Mouse (Mus musculus) left cerebral cortex, adult 18-20 months (tissue): ENCODE data around the gene Olfr816. TPM values are rescaled to one million over a fixed set of nuclear protein-coding genes. Genes with fewer than 3 reads are reported as not detected.
"Not testable (repeated sequence)": the region's sequence is repeated elsewhere in the genome, so short reads cannot be mapped to it uniquely, and the experiment has no call there.

Experiments
- DNase-seq, 2 experiments: peaks; one replicate each; pipeline ENCODE4 v3.0.0; 2021 to 2022; ENCODE audit warnings: low spot score in 2 of 2, mixed read lengths in 1 of 2
- long read RNA-seq, 2 experiments: library from polyadenylated mRNA; stranded (forward); transcript quantifications; one replicate each; pipeline ENCODE4 v2.0.0; 2021
- total RNA-seq, 2 experiments: library from RNA; stranded (reverse); gene quantifications; 2 replicates each; pipeline ENCODE4 v1.2.3; 2021

The Olfr816 gene
- not detected for total RNA-seq
- long read RNA-seq, experiment 1, result 0 reads
- long read RNA-seq, experiment 2, result 0 reads

DNA sequence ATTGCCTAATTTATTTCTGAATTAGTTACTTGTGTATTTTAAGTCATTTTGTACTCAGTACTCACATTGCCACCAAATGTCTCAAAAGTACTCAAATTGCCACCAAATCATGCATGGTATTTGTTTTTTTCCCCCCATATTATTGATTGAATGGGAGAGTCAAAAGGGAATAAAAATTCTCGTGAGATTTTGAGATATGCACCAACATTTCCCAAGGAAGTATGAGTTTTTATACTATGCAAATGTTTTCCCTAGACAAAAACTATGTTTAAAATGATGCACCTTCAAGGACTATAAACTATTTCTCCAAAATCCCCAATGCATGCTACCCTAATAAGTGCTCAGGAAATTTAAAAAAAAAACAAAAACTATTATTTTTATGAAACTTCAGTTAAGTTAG is at the start of gene Olfr816:
TSS of gene Olfr816 (minus strand) at position 101 of the 400 bp plus-strand sequence.
- no peak for DNase-seq

DNA sequence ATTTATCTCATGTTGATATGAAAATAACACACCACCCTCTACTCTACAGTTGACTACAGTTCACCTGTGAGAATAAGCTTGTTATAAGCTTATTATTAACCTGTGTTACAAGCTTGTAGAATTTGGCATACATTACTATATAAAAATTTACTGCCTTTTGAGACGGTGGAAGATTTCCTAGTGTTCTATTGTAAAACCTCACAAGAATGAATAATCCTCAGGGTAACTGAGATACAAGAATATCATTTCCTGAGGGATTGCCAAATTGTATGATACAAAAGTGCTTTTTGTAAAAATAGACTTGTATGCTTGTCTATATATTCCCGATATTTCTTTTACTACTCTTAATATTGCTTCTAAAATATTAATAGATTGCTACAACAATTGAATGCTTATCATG is 33.6 kb upstream of the Olfr816 start, which contains the start of gene Olfr818:
TSS of gene Olfr818 (minus strand) at position 101 of the 400 bp plus-strand sequence.
- DNase-seq, result no peak

DNA sequence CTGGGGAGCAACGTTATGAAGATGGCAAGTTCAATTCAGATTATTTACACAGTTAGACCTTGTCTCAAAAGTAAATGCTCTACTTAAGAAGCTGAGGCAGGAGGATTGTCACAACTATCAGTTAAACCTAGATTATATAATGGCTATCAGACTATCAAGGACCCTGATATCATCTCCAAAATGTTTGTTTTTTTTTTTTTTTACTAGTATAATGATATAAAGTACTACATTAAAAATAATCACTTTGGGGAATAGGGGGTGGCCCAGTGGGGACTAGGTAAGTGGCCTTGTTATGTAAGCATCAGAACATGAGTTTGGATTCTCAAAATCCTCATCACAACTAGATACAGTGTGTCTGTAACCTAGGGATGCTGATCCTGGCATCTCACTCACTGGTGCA is 9.6 kb downstream of the Olfr816 start, which contains the start of gene Olfr815:
TSS of gene Olfr815 (minus strand) at position 101 of the 400 bp plus-strand sequence.
- not testable (repeated sequence) for DNase-seq

DNA sequence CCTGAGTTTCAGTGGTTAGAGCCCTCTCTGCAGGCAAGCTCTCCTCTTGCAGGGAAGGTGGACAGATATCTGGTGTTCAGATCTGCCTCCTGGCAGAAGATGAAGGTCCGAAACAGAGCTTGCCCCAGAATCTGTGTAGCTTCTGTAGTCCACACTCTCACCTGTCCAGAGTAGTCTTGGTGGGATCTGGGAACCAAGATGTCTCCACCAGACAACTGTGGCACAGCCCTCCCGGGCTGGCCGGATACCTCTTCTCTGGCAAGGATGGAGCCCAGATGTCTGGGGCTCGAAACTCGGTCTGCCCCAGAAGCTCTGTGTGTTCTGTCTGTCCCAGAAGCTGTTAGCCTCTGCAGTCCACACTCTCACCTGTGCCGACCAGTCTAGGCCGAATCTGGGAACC is 29.5 kb downstream of the Olfr816 start:
- no peak for DNase-seq

DNA sequence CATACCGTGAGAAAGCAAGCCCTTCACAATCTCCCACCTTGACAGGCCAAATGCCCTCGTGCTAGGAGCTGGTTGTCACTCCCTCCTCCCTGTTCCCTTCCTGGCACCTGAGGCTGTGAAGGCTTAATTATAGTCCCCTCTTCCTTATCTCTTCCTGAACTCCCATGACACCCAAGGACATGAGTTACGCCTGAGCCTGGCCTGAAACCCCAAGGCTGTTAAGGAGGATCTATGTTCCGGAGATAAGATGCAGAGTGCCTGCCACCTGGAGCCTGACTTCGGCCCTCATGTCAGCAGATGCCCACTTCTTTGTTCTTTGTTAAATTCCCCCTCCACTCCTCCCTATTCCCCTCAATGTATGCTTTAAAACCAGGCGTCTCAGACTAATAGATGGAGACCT is 29.9 kb downstream of the Olfr816 start:
- DNase-seq, result not testable (repeated sequence)

DNA sequence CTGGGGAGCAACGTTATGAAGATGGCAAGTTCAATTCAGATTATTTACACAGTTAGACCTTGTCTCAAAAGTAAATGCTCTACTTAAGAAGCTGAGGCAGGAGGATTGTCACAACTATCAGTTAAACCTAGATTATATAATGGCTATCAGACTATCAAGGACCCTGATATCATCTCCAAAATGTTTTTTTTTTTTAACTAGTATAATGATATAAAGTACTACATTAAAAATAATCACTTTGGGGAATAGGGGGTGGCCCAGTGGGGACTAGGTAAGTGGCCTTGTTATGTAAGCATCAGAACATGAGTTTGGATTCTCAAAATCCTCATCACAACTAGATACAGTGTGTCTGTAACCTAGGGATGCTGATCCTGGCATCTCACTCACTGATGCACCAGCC is 35.6 kb downstream of the Olfr816 start, which contains the start of gene Olfr814:
TSS of gene Olfr814 (minus strand) at position 101 of the 400 bp plus-strand sequence.
- not testable (repeated sequence) for DNase-seq

Other genes starting within 250 kb of the Olfr816 start
- not detected for gene Olfr801, start 241.7 kb downstream of the Olfr816 start, total RNA-seq
- not detected for gene Olfr802, start 227.4 kb downstream of the Olfr816 start, total RNA-seq
- gene Olfr803, start 221.3 kb downstream of the Olfr816 start, total RNA-seq, result not detected
- gene Olfr804, start 212.4 kb downstream of the Olfr816 start, total RNA-seq, result not detected
- not detected for gene Olfr805, start 186.2 kb downstream of the Olfr816 start, total RNA-seq
- gene Olfr806, start 173.7 kb downstream of the Olfr816 start, total RNA-seq, result not detected
- gene Olfr807, start 157.8 kb downstream of the Olfr816 start, total RNA-seq, result not detected
- not detected for gene Olfr808, start 150.1 kb downstream of the Olfr816 start, total RNA-seq
- gene Olfr809, start 141.0 kb downstream of the Olfr816 start, total RNA-seq, result not detected
- not detected for gene Olfr810, start 120.7 kb downstream of the Olfr816 start, total RNA-seq
- gene Olfr811, start 111.2 kb downstream of the Olfr816 start, total RNA-seq, result not detected
- not detected for gene Olfr812, start 69.5 kb downstream of the Olfr816 start, total RNA-seq
- gene Olfr813, start 60.2 kb downstream of the Olfr816 start, total RNA-seq, result not detected
- gene Olfr814, start 35.7 kb downstream of the Olfr816 start, total RNA-seq, result not detected
- gene Olfr815, start 9.7 kb downstream of the Olfr816 start, total RNA-seq, result not detected
- not detected for gene Olfr818, start 33.5 kb upstream of the Olfr816 start, total RNA-seq
- not detected for gene Olfr819, start 51.7 kb upstream of the Olfr816 start, total RNA-seq
- not detected for gene Olfr247, start 60.5 kb upstream of the Olfr816 start, total RNA-seq
- not detected for gene Gm10310, start 69.5 kb upstream of the Olfr816 start, total RNA-seq
- gene Olfr820, start 97.0 kb upstream of the Olfr816 start, total RNA-seq, result not detected
- gene Olfr821, start 114.8 kb upstream of the Olfr816 start, total RNA-seq, result not detected
- gene Olfr822, start 155.6 kb upstream of the Olfr816 start, total RNA-seq, result not detected
- gene Olfr823, start 199.8 kb upstream of the Olfr816 start, total RNA-seq, result not detected
- gene Olfr824, start 214.4 kb upstream of the Olfr816 start, total RNA-seq, result not detected